Mouse (Mus musculus) left cerebral cortex, adult 11 months (tissue): Measurements from ENCODE around the gene Taok2.

Experiments used
- DNase-seq: peaks from one replicate; pipeline ENCODE4 v3.0.0; 2022; ENCODE audit warnings: low spot score

The Taok2 gene

DNA sequence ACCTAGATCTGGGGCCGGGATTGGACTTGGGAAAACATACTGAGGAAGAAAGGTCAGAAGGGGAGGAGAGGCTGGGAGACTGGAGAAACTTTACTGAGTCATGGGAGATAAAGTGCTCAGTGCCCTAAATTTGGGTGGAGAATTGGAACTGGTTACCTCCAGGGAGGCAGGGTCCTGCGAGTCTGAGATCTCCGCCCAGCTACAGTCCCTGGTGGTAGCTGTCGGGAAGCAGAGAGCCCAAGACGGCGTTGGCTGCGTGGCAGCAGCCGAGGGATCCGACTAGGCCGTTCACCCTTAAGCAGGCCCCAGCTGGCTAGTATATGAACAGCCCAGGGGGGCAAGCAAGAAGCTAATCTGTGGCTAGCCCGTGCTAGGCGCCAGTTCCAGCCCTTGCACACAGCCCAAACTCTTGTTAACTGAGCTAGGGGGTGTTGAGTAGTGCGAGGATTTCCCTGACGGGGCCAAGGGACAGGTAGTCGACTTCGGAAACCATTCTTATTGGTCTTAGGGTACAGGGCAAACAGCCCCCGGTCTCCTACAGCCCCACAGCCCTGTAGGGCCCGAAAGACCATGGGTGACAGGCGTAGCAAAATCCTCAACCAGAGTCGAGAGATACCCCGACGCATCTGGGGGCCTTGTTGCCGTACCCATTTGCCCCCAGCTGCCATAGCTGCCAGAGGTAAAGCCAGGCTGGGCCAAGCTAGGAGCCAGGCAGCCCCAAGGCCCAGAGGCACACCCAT is 14.6 kb downstream of the Taok2 start:
- DNase-seq, result no peak

DNA sequence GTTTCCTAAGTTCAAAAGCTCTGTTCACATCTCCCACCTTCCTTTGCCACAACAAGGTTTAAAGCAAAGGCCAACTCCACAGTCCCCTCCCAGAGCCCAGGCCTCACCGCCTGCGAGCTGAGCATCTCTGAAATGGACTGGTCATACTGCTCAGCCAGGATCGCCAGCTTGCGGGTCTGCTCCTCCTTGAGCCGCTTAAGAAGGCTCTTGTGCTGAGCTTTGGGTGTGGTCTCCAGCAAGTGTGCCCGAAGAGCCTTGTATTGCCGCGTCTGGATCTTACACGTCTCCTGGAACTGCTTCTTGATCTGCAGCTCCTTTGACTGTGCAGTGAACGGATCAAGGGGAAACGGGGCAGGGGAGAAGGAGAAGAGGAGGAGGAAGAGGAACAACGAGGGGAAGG is 16.5 kb downstream of the Taok2 start:
- DNase-seq, result no peak

DNA sequence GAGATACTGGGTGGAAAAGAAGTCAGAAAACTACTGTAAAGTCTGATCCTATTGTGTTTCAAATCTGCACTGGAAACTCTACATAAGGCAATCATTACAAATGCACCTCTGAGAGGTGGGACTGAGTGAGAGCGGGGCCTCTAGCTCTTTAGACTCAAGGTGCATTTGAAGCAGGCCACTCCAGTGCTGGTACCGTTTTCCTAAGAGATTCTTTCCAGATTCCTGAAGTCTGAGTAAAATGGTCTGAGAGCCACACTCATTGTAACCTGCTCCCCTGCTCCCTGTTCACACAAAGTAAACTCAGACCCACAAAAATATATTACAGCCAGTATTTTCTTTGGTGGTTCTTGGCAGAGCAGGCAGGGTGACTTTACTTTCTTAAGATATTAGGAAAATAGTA is 17.0 kb downstream of the Taok2 start:
- no peak for DNase-seq

DNA sequence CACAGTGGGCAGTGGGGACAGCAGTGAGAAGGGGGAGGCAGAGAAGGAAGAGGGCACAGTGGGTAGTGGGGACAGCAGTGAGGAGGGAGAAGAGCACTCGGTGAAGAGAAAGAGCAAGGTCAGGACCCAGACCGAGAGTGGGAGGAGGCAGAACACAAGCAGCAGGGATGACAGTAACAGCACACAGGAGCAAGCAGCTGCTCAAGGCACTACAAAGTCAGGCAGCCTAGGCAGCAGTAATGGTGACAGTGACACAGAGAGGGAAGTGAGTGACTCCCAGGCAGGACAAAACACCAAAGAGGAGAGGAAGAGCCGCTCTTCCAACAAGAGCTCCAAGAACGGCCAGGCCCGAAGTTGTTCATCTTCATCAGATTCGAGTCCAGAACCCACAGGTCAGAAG is 20.7 kb downstream of the Taok2 start:
- no peak for DNase-seq

DNA sequence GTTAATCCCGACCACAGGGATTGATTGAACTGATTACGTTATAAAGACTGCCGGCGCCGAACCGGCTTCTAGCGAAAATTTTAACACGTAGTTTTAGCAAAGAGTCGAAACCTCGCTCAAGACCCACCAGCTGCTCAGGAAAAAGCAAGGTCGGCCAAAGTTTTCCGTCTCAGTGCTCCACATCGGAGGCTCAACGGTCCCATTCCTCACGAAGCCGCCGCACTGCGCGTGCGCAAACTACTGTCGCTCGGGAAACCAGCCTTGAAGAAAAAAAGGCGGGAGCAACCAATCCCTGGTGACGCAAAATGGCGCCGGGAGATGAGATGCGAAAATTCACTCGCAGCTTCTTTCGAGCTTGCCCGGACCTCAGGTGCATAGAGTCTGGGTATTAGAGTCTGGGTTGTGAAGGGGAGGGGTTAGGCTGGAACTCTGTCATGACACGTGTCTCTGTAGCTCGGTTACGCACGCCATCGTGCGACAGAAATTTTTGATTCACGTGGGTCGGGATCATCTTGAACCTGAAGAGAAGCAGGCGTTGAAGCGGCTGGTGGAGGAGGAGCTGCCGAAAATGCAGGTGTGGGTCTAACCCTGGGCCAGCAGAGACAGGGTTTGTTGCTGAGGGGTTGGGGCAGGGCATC is 22.2 kb downstream of the Taok2 start, which contains the start of gene Ino80e:
Gene Ino80e (minus strand): TSS at position 231 of the 638 bp plus-strand sequence.
- DNase-seq, result peak; percentile 87

DNA sequence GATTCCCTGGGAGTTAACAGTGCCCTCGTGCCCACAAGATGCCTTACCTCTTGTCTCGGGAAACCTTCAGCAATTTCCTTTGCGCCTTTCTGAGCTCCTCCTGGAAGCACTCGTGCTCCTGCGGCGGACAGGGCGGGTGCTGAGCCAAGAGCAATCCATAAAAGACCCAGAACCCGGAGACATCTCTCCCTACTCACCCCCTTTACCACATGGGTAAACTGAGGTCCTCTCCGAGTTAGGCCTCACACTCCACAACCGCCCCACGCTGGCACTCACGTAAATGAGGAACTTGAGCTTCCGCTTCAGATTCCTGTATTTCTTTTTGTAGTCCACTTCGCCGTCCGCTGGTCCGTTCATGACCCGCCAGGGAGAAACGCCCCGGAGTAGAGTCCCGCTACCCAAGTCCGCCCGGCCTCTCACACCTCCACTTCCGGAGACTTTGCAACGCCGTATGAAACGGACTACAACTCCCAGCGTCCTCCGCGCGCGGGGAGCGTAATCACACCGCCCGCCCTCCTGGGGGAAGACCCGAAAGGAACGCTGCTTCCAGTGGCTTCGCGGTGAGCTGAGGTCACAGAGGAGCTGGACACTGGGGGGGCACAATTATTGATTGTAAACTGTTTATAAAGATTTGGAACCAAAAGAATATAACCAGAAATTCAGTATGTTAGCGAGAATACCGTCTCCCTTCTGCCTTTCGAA is 22.9 kb downstream of the Taok2 start, which contains the start of gene Hirip3:
Gene Hirip3 (plus strand): TSS at position 544 of the 702 bp plus-strand sequence.
- DNase-seq, result peak; percentile 85

DNA sequence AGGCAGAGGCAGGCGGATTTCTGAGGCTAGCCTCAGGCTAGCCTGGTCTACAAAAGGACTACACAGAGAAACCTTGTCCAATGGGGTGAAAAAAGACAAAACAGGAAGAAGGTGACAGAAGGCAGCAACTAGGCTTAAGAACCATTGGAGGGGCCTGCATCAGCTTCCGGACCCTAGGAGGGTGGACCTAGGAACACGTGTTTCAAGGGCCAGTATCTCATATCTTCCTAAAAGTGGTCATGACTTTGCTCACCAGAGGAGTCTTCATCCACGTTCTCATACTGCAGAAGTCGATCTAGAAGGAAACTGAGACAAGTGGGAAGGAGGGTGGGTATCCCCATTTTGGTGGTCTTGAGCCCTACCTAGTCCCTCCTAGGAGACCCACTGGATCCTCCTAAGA is 23.5 kb downstream of the Taok2 start:
- DNase-seq, result no peak

DNA sequence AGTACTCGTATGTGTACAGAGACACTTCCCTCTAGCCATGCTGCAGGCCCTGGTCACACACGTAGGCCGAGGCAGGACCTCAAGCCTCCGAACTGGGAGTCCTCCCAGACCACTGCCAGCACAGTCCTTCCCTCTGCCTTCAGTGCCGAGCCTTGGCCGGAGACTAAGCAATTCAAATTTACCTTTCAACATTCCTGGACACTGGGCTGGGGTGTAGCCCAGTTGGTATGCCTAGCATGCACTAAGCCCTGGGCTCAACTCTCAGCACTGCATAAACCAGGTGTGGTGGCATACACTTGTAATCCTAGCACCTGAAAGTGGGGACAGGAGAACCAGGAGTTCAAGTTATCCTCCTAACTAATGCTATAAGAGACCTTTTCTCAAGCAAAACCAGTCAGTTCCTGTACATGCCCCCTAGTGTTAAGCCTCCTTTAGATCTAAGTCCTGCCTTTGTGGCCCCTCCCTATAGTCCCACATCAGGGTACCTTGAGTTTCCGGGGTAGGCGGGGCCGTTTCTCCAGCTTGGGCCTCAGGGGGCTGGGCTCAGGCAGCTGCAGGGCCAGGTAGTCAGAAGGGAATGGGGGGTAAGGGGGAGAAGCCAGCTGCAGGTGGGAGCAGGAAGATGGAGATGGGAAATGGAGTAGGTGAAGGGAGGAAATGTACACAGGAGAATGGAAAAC is 27.6 kb downstream of the Taok2 start:
- no peak for DNase-seq

DNA sequence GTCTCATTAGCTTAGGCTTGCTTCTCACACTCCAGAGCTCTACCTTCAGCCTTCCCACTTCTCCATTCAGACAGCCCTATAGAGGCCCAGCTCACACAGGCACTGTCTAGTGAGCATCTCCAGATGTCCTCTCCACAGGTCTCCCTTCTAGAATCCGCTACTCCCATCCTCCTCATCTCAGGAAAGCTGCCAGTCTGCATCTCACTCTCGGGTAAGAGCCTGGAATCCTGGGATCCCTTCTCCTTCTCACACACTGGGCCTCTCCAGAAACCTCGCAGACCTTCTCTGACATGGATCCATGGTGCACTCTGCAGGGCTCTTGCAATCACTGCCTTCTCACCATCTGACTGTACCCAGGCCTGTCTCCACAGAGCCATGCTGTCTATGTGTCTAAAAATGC is 28.9 kb downstream of the Taok2 start:
- DNase-seq, result no peak

DNA sequence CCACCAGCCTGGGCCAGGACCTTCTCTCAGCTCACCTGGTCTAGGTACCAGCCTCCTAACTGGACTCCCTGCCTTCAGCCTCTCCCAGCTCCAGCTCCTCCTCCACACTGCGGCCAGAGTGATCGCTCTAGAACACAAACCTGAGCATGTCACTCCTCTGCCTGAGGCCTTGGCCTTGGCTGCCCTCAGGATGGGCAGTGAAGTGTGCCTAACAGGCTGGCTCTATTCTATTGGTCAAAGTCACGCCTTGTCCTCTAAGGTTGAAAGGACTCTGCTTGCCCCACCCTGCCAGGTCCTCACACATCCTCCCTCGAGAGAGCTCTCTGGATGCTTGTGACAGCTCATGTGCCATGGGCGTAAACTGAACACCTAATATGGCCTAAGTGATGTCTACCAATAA is 31.0 kb downstream of the Taok2 start:
- no peak for DNase-seq

DNA sequence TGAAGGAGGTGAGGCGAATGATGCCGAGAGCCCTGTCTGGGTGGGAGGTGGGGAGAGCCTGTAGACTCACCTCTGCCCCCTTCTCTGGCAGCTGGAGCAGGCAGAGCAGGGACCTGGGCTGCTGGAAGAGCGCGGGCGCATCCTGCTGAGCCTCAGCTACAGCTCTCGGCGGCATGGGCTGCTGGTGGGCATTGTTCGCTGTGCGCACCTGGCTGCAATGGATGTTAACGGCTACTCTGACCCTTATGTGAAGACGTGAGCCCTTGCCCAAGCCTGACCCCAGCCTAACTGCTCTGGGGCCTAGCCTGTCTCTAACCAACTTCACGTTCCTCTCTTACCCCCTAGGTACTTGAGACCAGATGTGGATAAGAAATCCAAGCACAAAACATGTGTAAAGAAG is 33.3 kb downstream of the Taok2 start:
- no peak for DNase-seq

DNA sequence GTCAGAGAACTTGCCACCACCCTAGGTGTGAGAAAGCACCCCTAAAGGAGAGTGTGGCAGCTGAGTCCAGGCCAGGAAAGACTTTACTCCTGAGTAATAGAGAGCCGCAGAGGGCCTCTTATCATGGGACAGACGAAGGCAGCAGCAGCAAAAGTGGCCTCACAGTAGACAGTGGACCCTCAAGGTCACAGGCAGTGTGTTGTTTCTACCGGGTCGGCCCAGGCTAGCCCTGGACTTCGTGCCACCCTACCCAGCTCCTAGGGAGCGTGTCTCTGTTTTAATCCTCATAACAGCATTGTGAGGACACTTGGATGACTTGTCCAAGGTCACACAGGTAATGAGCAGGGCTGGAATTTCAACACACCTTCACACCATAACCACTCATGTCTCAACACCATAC is 34.3 kb downstream of the Taok2 start:
- no peak for DNase-seq

DNA sequence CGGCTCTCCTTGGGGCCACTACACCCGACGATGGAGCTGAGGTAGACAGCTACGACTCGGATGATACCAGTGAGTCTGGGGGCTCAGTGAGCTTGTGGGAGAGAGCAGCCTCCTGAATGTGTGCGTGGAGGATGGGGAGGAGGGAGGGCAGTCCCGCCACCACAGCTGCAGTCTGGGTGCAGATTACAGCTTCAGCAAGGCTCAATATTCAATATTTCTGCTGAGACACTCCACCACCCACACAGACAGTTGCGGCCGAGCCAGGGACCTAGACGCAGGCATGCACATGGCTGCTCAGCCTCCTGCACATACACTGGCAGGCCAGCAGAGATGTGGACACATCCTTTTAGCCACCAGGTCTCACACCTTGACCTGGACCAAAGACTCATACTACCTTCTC is 35.7 kb downstream of the Taok2 start:
- DNase-seq, result no peak

DNA sequence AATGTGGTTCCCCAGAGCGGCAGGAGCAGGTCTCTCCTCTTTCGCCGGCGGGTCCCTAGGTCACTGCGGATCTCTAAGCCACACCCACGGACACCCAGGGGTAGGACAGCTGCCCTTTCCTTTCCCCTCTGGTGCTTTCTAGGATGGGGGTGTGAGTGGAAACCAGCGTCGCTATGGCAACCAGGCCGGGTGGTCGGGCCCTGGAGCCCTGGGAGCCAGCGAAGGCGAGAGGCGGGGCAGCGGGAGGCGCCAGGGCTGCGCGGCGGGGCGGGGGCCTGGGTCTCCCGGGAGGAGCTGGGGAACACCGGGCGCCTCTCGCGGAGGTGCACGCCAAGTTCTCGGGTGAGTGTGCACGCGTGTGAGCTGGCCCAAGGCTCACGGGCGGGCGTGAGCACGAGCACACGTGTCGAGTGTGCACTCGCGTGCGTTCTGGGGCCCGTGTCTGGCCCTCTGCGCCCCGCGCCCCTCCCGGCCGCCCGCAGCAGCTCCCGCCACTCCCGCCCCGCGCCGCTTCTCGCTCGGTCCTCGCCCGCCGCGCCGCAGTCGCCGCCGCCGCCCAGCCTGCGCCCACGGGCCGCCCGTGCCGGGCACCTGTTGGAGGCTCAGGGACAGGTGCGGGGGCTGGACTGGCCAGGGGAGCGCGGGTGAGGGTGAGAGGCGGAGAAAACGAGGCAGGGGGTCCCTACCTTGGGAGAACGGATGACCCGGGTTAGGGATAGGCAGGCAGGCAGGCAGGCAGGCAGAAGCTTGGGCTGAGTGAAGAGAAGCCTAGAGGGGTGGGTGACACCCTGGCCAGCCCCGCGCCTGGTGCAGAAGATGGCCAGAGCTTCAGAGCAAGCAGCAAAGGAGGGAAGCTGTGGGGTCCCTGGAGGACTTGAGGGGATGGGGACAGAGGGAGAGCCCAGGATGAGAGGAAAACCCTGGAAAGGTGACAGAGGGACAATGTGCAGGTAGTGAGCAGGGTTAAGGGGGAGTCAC is 36.8 kb downstream of the Taok2 start:
- no peak for DNase-seq

DNA sequence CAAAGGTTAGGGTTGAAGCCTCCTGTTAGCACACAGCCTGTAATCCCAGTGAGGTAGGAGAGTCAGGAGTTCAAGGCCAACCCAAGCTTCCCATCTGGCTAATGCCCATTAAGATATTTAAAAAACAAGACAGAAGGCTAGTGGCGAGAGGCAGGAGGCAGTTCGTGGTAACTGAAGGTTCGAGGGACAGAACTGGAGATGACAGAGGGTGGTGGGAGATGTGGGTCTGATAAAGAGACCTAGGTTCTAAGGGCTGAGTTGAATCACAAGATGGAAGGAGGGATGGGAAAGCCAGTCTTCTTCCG is 37.4 kb downstream of the Taok2 start, which contains the start of gene Doc2a:
Gene Doc2a (plus strand): TSS at position 301 of the 305 bp plus-strand sequence.
- no peak for DNase-seq

DNA sequence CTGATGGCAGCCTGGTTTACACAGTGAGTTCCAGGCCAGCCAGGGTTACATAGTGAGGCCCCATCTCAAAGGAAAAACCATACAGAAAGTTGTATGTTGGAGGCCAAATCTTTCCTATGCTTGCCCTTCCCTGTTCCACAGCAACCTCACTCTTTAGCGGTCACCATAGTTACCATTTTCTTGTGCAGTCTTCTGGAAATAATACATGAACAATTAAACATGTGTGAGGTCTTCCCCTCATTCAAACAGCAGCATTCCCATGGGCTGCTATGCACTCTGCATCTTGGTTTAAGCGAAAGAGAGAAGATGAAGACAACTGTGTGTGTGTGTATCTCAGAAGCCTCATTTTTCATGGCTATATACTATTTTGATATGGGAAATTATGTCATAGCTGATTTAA is 39.0 kb downstream of the Taok2 start:
- DNase-seq, result no peak

DNA sequence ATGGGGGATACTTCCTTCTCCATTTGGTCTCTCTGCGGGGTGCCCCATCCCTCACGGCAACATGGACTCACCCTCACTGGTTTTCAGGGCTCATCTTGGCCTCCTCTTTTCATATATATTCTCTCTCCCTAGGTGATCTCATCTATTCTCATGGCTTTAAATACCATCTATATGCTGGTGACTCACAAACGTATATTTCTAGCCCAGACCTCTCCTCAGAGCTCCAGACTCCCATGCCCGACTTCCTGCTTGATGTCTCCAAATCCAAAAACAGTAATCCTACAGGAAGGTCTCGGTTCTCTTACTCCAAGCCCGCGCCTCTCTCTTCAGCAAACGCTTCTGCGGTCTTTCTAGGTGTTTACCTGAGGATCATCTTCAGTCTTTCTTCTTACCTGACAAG is 41.2 kb downstream of the Taok2 start:
- DNase-seq, result no peak

DNA sequence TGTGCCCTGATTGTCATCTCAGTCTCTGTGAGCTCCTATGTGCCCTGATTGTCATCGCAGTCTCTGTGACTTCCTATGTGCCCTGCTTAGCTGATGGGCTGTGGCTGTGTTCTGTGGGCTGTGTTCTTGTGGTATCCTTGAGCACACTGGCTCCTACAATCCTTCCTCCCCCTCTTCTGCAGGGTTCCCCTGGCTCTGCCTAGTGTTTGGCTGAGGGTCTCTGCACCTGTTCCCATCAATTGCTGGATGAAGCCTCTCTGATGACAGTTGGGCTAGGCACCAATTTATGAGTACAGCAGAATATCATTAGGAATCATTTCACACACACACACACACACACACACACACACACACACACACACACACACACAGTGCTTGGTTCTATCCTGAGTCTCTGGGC is 51.2 kb downstream of the Taok2 start:
- no peak for DNase-seq

DNA sequence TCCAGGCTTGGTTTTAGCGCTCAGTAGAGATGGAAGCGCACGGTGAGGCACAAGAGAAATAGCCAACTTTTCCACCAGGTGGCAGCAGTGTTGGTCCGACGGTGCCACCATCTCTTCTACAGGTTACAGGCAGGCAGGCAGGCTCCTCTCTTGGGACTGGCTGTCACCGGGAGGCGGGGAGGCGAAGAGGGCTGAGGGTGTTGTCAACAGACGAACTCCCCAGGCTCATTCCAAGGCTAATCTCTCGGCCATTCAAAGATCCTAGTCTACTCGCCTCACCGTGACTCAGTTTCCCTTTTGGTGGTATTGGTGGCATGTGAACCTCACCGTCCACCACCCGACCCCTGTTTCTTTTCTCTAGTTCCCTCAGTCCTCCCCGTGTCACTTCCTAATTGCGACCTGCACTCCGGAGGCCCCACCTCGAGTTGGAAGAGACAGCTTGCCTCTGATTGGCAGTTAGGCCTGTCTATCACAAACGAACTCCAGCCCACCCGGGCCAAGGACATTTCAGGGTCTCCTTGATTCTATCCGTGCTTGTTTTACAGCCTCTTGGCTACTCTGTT is 52.4 kb downstream of the Taok2 start:
- DNase-seq, result peak; percentile 75

DNA sequence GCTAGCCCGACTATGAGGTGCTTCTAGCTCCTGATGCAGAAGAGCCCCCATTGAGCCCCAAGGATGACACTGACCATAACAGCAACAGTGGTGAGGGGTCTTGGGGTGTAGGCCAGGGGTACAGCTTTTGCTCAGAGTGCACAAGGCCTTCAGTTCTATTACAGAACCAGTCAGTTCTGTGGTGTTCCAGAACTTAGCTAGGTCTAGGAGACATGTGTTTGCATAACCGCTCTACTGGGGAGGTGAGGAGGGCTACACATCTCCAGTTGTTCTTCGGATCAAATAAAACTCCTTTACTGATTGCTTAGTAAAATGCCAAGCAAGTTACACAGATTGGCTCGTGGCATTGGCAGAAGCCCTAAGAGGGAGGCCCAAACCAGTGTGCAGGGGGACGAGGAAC is 53.0 kb downstream of the Taok2 start, which contains the start of gene 4930451I11Rik:
Gene 4930451I11Rik (minus strand): TSS at position 101 of the 400 bp plus-strand sequence.
- no peak for DNase-seq

DNA sequence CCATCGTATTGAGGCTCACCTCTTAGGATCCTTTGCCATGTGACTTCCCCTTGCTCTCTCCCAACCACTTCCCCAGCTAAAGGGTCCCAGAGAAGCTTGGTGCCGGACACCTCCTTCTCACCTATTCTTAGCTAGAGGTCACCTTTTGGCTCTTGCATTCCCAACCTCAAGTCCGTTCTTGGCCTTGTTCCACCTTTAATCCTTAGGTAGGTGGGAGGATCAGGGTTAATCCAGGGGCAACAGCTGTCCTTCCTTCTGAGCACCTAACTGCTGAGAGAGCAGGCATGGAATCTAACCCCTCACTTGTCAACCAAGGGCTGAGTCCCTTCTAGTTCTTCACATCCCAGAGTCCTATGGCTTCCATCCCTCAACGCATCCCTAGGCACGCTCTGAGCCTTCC is 58.6 kb downstream of the Taok2 start:
- no peak for DNase-seq
